Mouse (Mus musculus) neural tube, embryonic 12.5 days (tissue): Measurements from ENCODE around the gene Cdk4. TPM values are rescaled to one million over a fixed set of nuclear protein-coding genes. Genes with fewer than 3 reads are reported as not detected.
"Not testable (repeated sequence)": the region's sequence is repeated elsewhere in the genome, so short reads cannot be mapped to it uniquely, and the experiment has no call there.

Experiments
- ATAC-seq: fragments of 200-750 bp; cut with Nextera tagmentation; 2 replicates; pipeline ENCODE4 v1.8.0; 2017; ENCODE audit warnings: low read depth, mild to moderate bottlenecking, moderate TSS enrichment, moderate library complexity; ENCODE audit not compliant: low FRiP score
- H3K27ac ChIP-seq: fragments of 300-500 bp; sonication (generic); 2 replicates; pipeline ENCODE4 v1.5.1; 2016
- H3K27me3 ChIP-seq: fragments of 300-500 bp; sonication (generic); replicated peaks from 2 replicates; pipeline ENCODE4 v1.6.1; 2016; ENCODE audit warnings: mild to moderate bottlenecking
- H3K36me3 ChIP-seq: fragments of 300-500 bp; sonication (generic); 2 replicates; pipeline ENCODE4 v1.6.1; 2016; ENCODE audit warnings: mild to moderate bottlenecking
- H3K4me1 ChIP-seq: fragments of 300-500 bp; sonication (generic); 2 replicates; pipeline ENCODE4 v1.6.1; 2016
- H3K4me2 ChIP-seq: fragments of 300-500 bp; sonication (generic); replicated peaks from 2 replicates; pipeline ENCODE4 v1.6.1; 2016; ENCODE audit warnings: mild to moderate bottlenecking
- H3K4me3 ChIP-seq: fragments of 300-500 bp; sonication (generic); 2 replicates; pipeline ENCODE4 v1.5.1; 2016
- H3K9ac ChIP-seq: fragments of 300-500 bp; sonication (generic); 2 replicates; pipeline ENCODE4 v1.6.1; 2016; ENCODE audit warnings: mild to moderate bottlenecking
- H3K9me3 ChIP-seq: fragments of 300-500 bp; sonication (generic); 2 replicates; pipeline ENCODE4 v1.6.1; 2016; ENCODE audit warnings: mild to moderate bottlenecking
- WGBS: fragments of 180-500 bp; shearing (Covaris S2); methylation state at CpG from one replicate; pipeline ENCODE4 v1.1.7; 2016; 5-methylcytosine and 5-hydroxymethylcytosine counted together
- polyA plus RNA-seq: library from polyadenylated mRNA; unstranded; fragments of >200 nt; fragmentation: Nextera tagmentation; extraction: Ambion mirVana; gene quantifications from 2 replicates; pipeline ENCODE4 v1.2.1, GENCODE M21; 2016

Cdk4 gene
- polyA plus RNA-seq, 1 experiment from 2014 or later: 1,857 TPM

DNA sequence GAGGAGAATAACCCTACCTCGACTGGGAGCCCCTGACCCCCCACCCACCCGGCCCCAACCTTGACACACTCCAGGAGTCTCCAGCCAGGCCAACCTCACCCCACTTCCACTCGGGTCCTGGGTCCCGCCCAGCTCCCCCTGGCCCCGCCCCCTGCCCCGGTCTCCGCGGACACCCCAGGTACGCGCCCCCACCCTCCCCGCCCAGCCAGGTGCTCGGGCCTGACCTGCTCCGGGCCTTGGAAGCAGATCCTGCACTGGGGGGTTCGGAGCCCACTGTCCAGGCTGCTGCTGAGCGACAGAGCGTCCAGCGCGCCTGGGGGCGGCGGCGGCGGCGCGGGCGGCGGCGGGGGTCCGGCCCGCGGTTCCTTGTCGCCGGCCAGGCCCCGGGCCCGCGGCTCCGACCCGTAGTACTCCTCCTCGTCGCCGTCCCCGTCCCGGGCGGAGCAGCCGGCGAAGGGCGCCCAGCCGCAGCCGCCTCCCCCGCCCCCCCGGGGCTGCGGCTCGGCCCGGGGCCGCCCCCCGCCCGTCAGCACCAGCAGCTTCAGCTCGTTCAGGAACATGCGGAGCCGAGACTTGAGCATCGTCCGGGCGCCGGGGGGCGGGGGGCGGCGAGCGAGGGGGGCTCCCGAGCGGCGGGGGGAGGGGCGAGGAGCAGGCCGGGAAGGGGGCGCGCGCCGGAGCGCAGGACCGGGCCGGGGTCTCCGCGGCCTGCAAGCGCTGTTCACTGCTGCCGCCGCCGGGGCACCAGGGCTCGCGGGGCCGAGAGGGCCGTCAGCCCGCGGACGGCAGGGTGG is 4.0 kb upstream of the Cdk4 start:
- peak overlapping the region; percentile 82 for H3K27ac ChIP-seq
- H3K27me3 ChIP-seq: no peaks in the 10 kb centered on the region
- peaks cover 27% of the 10 kb centered on the region for H3K4me1 ChIP-seq
- no peaks in the 10 kb centered on the region for H3K9me3 ChIP-seq
- H3K4me3 ChIP-seq: peak overlapping the region; percentile 92
- WGBS: under 1% methylated on average over 67 of the region's 92 CpGs
- peak overlapping the region; percentile 97 for H3K9ac ChIP-seq
- H3K36me3 ChIP-seq: peaks cover 31% of the 10 kb centered on the region
- ATAC-seq: 0 out of 2 replicates have a peak, but pooled peaks have one; percentile 3
- H3K4me2 ChIP-seq: peak overlapping the region; percentile 95

DNA sequence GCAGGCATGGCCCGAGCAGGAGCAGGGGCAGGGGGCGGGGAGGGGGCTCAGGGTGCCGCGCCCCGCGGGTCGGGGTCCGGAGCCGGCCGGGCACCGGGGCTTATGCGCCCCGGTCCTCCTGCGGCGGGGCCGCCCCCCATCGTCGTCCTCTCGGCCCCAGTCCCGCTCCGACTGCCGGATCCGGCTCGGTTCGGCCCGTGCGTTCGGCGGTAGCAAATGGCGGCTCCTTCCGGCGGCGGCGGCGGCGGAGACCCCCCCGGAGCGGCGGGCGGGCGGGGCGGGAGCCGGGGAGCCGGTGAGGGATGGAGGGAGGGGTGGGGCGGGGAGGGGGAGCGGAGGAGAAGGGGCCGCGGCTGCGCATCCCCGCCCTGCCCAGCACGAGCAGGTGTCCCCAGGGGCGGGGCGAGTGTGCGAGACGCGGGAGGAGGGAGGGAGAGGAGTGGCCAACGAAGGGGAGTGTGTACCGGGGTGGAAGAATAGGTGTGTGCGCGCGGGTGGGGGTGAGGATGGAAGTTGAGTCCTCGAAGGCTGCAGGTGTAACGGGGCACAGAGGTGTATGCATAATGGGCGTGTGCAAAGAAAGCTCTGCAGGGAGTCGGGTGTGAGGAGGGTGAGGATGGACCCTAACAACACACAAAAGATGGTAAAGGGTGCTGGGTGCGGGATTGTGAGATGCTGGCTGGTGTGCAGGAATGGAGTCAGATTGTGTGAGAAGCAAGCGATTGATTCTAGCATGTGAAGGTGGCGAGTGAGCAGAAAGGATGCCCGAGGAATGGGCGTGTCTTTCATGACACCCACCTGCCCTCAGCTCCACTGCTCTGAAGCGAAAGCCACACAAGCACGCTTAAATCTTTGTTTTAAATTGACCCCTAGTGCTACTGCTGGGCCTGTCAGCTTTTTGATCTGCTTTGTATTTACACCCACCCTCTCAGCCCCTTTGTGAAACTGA is 3.1 kb upstream of the Cdk4 start, which contains the start of gene March9:
March9 (minus strand) TSS at position 217 of the 949 bp plus-strand sequence.
- Histone ChIP-seq H3K36me3 (peaks cover 29% of the 10 kb centered on the region), H3K4me2 (peak within 1 kb of the TSS; percentile 95), H3K27ac (peak within 1 kb of the TSS; percentile 82), H3K9ac (peak within 1 kb of the TSS; percentile 97), H3K4me1 (peaks cover 35% of the 10 kb centered on the region), H3K4me3 (peak within 1 kb of the TSS; percentile 92), H3K27me3 (no peaks in the 10 kb centered on the region), H3K9me3 (no peaks in the 10 kb centered on the region)
- 2% methylated on average over 63 of the region's 72 CpGs for WGBS
- ATAC-seq: peak; percentile 26

DNA sequence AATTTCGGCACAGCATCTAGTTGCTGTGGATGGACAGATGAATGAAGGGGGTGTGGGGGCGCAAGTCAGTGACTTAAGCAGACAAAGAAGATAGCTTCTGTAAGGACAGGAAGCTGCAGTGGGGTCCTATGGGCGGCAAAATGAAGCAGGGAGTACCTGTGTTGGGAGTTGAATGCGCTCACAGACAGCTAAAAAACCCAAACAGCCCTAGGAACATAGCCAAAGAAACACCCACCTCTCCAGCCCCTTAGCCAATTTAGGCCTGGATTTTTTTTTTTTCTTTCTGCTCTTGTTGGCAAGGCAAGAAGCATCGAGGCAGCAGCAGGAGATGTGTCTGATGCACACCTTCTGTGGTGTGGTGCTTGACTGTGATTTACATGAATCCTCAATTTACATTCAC is 2.2 kb upstream of the Cdk4 start:
- Histone ChIP-seq H3K27ac (peak overlapping the region; percentile 82; the same call in 1 of the 2 replicates), H3K4me2 (peak overlapping the region; percentile 95), H3K4me1 (peaks cover 39% of the 10 kb centered on the region), H3K27me3 (no peaks in the 10 kb centered on the region), H3K9me3 (no peaks in the 10 kb centered on the region), H3K9ac (peak overlapping the region; percentile 97), H3K4me3 (peak overlapping the region; percentile 92; the same call in 1 of the 2 replicates), H3K36me3 (peaks cover 29% of the 10 kb centered on the region)
- 31% methylated on average over 5 of the region's 5 CpGs for WGBS
- no peak for ATAC-seq

DNA sequence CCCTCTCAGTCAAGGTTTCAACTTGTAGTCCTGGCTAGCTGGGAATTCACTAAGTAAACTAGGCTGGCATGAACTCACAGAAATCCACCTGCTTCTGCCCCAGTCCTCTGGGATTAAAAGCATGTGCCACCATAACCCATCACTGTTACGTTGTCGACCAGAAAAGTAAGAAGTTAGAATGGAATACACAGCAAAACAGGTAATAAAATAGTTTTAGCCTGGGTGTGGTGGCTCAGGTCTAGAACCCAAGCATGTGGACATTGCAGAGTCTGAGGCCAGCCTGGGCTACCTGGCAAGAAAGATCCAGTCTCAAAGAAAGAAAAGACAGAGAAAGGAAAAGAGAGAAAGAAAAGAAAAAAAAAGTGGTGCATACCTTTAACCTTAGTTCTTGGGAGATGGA is 1.8 kb upstream of the Cdk4 start:
- Histone ChIP-seq H3K4me1 (peaks cover 41% of the 10 kb centered on the region), H3K36me3 (peaks cover 29% of the 10 kb centered on the region), H3K9ac (no peak overlapping the region), H3K9me3 (no peaks in the 10 kb centered on the region), H3K27me3 (no peaks in the 10 kb centered on the region), H3K27ac (no peak overlapping the region), H3K4me3 (no peak overlapping the region), H3K4me2 (peak overlapping the region; percentile 95; the same call in 1 of the 2 replicates)
- ATAC-seq: no peak
- WGBS: 78% methylated on average over 2 of the region's 2 CpGs

DNA sequence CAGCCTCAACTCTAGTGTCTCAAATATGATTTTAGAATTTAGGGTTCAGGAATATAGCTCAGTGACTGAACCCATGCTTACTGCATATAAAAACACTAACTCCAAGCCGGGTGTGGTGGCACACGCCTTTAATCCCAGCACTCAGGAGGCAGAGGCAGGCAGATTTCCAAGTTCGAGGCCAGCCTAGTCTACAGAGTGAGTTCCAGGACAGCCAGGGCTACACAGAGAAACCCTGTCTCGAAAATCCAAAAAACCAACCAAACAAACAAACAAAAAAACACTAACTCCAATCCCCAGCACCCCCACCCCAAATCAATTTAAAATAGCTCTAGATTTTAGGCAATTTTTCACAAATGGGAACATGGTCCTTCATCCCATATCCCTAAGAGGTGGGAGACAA is 1.2 kb upstream of the Cdk4 start:
- peaks cover 31% of the 10 kb centered on the region for H3K36me3 ChIP-seq
- 92% methylated on average over 4 of the region's 4 CpGs for WGBS
- H3K9me3 ChIP-seq, H3K4me2 ChIP-seq, H3K9ac ChIP-seq, H3K4me3 ChIP-seq, H3K27me3 ChIP-seq, H3K27ac ChIP-seq, ATAC-seq: not testable (repeated sequence)
- H3K4me1 ChIP-seq: peaks cover 43% of the 10 kb centered on the region

DNA sequence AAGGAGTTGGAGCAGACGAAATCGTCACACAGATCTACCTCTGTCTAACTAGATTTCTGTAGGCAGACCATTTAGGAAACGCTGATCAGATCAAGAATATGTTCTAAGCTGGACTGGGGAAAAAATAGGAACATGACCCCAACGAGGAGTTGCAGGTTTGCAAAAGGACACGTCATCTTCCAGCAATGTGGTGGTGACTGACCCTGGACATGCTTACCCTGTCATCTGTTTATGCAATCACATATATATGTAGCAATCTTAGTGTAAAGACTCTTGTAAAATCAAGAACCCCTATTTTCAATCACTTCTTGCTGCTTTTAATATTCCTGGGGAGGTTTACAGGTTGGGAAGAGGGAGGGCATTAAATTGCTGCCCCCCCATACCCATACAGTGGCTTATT is 831 bp upstream of the Cdk4 start:
- no peak for ATAC-seq
- Histone ChIP-seq H3K27ac (no peak overlapping the region), H3K36me3 (peaks cover 31% of the 10 kb centered on the region), H3K4me1 (peaks cover 42% of the 10 kb centered on the region), H3K4me2 (peak overlapping the region; percentile 90; the same call in 1 of the 2 replicates), H3K9ac (no peak overlapping the region), H3K4me3 (no peak overlapping the region), H3K9me3 (no peaks in the 10 kb centered on the region), H3K27me3 (no peaks in the 10 kb centered on the region)
- WGBS: 81% methylated on average over 5 of the region's 5 CpGs

DNA sequence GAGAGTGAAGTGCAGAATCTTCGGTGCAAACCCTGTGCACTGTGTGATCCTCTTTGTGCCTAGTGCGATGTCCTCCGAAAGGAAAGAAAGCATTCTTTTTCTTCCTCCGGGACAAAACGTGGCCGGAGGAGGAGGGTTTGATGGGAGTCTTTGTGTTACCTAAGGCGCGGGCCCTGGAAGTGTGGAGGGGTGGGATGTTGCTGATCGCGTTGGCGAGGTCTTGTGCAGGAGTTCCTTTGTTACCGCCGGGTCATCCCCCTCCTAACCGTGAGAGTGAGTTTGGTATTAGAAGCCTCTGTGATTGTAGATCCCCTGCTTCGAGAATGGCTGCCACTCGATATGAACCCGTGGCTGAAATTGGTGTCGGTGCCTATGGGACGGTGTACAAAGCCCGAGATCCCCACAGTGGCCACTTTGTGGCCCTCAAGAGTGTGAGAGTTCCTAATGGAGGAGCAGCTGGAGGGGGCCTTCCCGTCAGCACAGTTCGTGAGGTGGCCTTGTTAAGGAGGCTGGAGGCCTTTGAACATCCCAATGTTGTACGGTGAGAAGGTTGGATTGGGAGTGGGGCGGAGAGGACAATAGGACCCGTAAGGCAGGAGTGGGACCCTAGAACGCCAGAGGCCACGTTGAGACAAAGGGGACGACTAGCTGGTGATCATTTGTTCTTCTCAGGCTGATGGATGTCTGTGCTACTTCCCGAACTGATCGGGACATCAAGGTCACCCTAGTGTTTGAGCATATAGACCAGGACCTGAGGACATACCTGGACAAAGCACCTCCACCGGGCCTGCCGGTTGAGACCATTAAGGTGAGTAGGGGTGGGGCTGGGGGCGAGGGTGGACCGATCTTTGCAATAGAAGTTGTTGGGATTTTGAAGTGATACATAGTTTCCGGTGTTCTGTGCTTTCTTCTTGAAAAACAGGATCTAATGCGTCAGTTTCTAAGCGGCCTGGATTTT is 858 bp downstream of the Cdk4 start:
- no peaks in the 10 kb centered on the region for H3K27me3 ChIP-seq
- H3K36me3 ChIP-seq: peaks cover 40% of the 10 kb centered on the region
- WGBS: 13% methylated on average over 37 of the region's 37 CpGs
- peak overlapping the region; percentile 57; the same call in 1 of the 2 replicates for H3K27ac ChIP-seq
- peak overlapping the region; percentile 90 for H3K4me2 ChIP-seq
- peak overlapping the region; percentile 81 for H3K4me3 ChIP-seq
- peak overlapping the region; percentile 93 for H3K9ac ChIP-seq
- no peaks in the 10 kb centered on the region for H3K9me3 ChIP-seq
- no peak; the same call in 1 of the 2 replicates for ATAC-seq
- peaks cover 42% of the 10 kb centered on the region for H3K4me1 ChIP-seq

DNA sequence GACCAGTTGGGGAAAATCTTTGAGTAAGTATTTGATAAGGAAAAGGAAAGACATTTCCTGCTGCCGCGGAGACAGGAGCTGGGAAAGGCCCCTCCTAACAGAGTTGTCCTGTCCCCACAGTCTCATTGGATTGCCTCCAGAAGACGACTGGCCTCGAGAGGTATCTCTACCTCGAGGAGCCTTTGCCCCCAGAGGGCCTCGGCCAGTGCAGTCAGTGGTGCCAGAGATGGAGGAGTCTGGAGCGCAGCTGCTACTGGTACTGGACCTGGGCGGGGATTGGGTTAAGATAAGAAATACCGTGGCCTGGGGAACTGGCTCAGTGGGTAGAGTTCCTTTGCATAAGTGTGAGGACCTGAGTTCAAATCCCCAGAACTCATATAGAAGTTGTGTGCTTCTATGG is 2.6 kb downstream of the Cdk4 start:
- H3K4me1 ChIP-seq: peaks cover 41% of the 10 kb centered on the region
- H3K4me3 ChIP-seq: no peak overlapping the region
- H3K27me3 ChIP-seq: no peaks in the 10 kb centered on the region
- H3K9me3 ChIP-seq: no peaks in the 10 kb centered on the region
- no peak overlapping the region for H3K27ac ChIP-seq
- H3K9ac ChIP-seq: no peak overlapping the region
- H3K36me3 ChIP-seq: peaks cover 40% of the 10 kb centered on the region
- 93% methylated on average over 9 of the region's 9 CpGs for WGBS
- H3K4me2 ChIP-seq: peak overlapping the region; percentile 18; the same call in 1 of the 2 replicates
- ATAC-seq: no peak

DNA sequence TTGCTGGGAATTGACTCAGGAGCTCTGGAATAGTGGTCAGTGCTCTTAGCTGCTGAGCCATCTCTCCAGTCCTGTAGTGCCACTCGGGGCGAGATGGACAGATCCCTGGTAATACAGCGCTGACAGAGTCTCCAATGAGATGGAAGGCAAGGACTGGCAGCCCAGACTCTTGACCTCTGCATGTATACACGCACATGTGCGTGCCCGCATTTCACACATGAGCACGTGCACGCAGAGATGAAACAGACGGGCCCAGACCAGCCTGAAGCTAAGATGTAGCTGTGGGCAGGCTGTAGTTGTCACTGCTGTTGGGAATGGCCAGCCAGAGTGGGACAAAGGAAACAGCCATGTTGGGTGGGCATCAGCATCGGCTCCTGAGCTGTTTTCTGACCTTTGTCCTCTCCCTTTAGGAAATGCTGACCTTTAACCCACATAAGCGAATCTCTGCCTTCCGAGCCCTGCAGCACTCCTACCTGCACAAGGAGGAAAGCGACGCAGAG is 3.2 kb downstream of the Cdk4 start:
- no peak for ATAC-seq

DNA sequence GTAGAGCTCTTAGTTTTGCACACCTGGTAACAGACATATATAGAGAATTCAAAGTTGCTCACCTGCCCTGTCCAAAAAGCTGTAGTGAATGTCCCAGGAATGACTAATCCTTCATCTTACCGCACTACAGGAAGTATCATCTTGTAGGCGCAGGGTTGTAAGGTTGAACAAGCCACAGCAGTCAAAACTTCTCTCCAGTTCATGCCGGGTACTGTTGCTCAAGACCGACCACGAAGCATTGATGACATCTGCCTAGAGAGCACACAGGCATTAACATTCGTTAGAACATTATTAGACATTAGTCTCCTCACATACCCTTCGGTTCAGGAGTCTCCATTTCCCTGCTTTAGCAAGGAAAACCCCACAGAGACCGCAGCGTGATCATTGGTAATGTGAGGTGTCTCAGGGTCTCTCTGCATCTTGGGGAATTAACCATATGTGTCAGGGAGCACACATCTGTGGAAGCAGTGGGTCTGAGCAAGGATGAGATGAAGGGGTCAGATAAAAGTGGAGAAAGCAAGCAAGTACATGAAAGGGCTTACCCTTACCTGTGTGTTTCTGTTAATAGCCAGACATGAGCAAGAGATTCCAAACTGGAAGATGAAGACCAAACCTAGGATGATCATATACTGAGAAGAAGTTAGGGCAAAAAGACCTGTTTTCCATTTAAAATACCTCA is 5.2 kb downstream of the Cdk4 start:
- ATAC-seq: no peak
- Histone ChIP-seq H3K36me3 (peaks cover 40% of the 10 kb centered on the region), H3K27me3 (no peaks in the 10 kb centered on the region), H3K4me3 (peak overlapping the region; percentile 55), H3K4me2 (peak overlapping the region; percentile 96), H3K9ac (peak overlapping the region; percentile 64), H3K4me1 (peaks cover 44% of the 10 kb centered on the region), H3K27ac (no peak overlapping the region), H3K9me3 (no peaks in the 10 kb centered on the region)
- 83% methylated on average over 9 of the region's 9 CpGs for WGBS

More for the DNA sequence above, 3.2 kb downstream of the Cdk4 start:
- H3K4me2 ChIP-seq: peak overlapping the region; percentile 9; the same call in 1 of the 2 replicates
- peaks cover 44% of the 10 kb centered on the region for H3K4me1 ChIP-seq
- H3K27me3 ChIP-seq: no peaks in the 10 kb centered on the region
- 92% methylated on average over 14 of the region's 14 CpGs for WGBS
- no peak overlapping the region for H3K4me3 ChIP-seq
- H3K36me3 ChIP-seq: peaks cover 40% of the 10 kb centered on the region
- H3K9me3 ChIP-seq: no peaks in the 10 kb centered on the region
- no peak overlapping the region for H3K27ac ChIP-seq
- H3K9ac ChIP-seq: no peak overlapping the region
